28 mouse cellular contexts compared by ENCODE assay signal in genomic region chr17:36851627-36852026, GRCm38 (mm10). TPM values are rescaled to one million over a fixed set of nuclear protein-coding genes. Genes with fewer than 3 reads are reported as not detected.
DNase-seq lines count a peak whose midpoint lies in the region; ATAC-seq and TF ChIP-seq lines count a peak whose summit lies in the region.
"Had no signal": no experiment of that assay in that cellular context is flagged by ENCODE, and none has a peak within 500 bp of the region (broad histone marks: within the 10 kb centered on the region; RNA-seq: fewer than 3 reads in every experiment).

No protein-coding gene starts in this region.

- H3K27ac ChIP-seq in heart, embryonic 11.5 days (ENCODE audit: low read depth, low read length), result no peak overlapping the region
- no peak overlapping the region for H3K27ac ChIP-seq in stomach, embryonic 14.5 days (ENCODE audit: low read length)
- no peak overlapping the region for H3K27ac ChIP-seq in stomach, postnatal 0 days (replicated peaks)
- no peak overlapping the region for H3K27ac ChIP-seq in liver, postnatal 0 days (ENCODE audit: low read depth)
- H3K27ac ChIP-seq: embryonic facial prominence, embryonic 12.5 days; forebrain, embryonic 12.5 days; gastrocnemius, adult 2 months; hindbrain, embryonic 13.5 days had no signal

- H3K4me1 ChIP-seq in heart, embryonic 11.5 days (ENCODE audit: control insufficient read depth, insufficient read depth, low read length), result peaks cover 6% of the 10 kb centered on the region
- no peaks in the 10 kb centered on the region for H3K4me1 ChIP-seq in stomach, embryonic 14.5 days (ENCODE audit: control insufficient read depth, insufficient read depth, low read length)
- H3K4me1 ChIP-seq in stomach, postnatal 0 days (replicated peaks; ENCODE audit: control insufficient read depth, insufficient read depth), result no peaks in the 10 kb centered on the region
- peaks cover 6% of the 10 kb centered on the region; the same call in 1 of the 2 replicates for H3K4me1 ChIP-seq in liver, postnatal 0 days (ENCODE audit: insufficient read depth)
- H3K4me1 ChIP-seq: embryonic facial prominence, embryonic 12.5 days; forebrain, embryonic 12.5 days; hindbrain, embryonic 13.5 days had no signal

- no peaks in the 10 kb centered on the region for H3K27me3 ChIP-seq in heart, embryonic 11.5 days (ENCODE audit: control insufficient read depth, insufficient read depth, low read length)
- H3K27me3 ChIP-seq in stomach, embryonic 14.5 days (ENCODE audit: control insufficient read depth, insufficient read depth, low read length), result no peaks in the 10 kb centered on the region
- H3K27me3 ChIP-seq in stomach, postnatal 0 days (ENCODE audit: control insufficient read depth, insufficient read depth, low read length), result no peaks in the 10 kb centered on the region
- no peaks in the 10 kb centered on the region for H3K27me3 ChIP-seq in liver, postnatal 0 days (ENCODE audit: insufficient read depth, low read length)
- H3K27me3 ChIP-seq: embryonic facial prominence, embryonic 12.5 days; forebrain, embryonic 12.5 days; hindbrain, embryonic 13.5 days had no signal

- H3K9ac ChIP-seq in heart, embryonic 11.5 days (ENCODE audit: low read depth, low read length), result no peak overlapping the region
- no peak overlapping the region for H3K9ac ChIP-seq in stomach, embryonic 14.5 days (replicated peaks; ENCODE audit: low read depth, low read length)
- no peak overlapping the region for H3K9ac ChIP-seq in stomach, postnatal 0 days (ENCODE audit: low read length)
- no peak overlapping the region for H3K9ac ChIP-seq in liver, postnatal 0 days (replicated peaks)
- H3K9ac ChIP-seq: embryonic facial prominence, embryonic 12.5 days; forebrain, embryonic 12.5 days; hindbrain, embryonic 13.5 days had no signal

- no peak for TF ChIP-seq CTCF in stomach, postnatal 0 days (IDR thresholded peaks at IDR 0.05; ENCODE audit: low read depth)
- TF ChIP-seq CTCF in liver, postnatal 0 days (IDR thresholded peaks at IDR 0.05; ENCODE audit: low read depth), result no peak

- TF ChIP-seq EP300 in stomach, postnatal 0 days (optimal IDR thresholded peaks at IDR 0.05), result no peak
- TF ChIP-seq EP300 in liver, postnatal 0 days (IDR thresholded peaks at IDR 0.05; ENCODE audit: low read depth), result no peak

- intact Hi-C loops in heart, postnatal 14 days (cut with DNase I), result no loop called here

- no peak overlapping the region for H3K4me2 ChIP-seq in heart, embryonic 11.5 days
- no peak overlapping the region for H3K4me2 ChIP-seq in stomach, embryonic 14.5 days (replicated peaks; ENCODE audit: low read depth, low read length)
- no peak overlapping the region for H3K4me2 ChIP-seq in stomach, postnatal 0 days (replicated peaks; ENCODE audit: low read depth)
- no peak overlapping the region for H3K4me2 ChIP-seq in liver, postnatal 0 days (ENCODE audit: low read depth, low read length)
- H3K4me2 ChIP-seq: embryonic facial prominence, embryonic 12.5 days; forebrain, embryonic 12.5 days; hindbrain, embryonic 13.5 days had no signal

- ATAC-seq in heart, embryonic 11.5 days (replicated peaks; ENCODE audit: insufficient number of reproducible peaks, low FRiP score, low TSS enrichment), result no peak
- 0 out of 2 replicates have a peak, but pooled peaks have one; percentile 44 for ATAC-seq in stomach, embryonic 14.5 days (ENCODE audit: insufficient number of reproducible peaks, insufficient read depth, low FRiP score, low read depth)
- ATAC-seq in stomach, postnatal 0 days (ENCODE audit: low FRiP score, low TSS enrichment), result no peak
- 0 out of 2 replicates have a peak, but pooled peaks have one; percentile 19 for ATAC-seq in liver, postnatal 0 days
- ATAC-seq: CD4-positive, CD25-positive, alpha-beta regulatory T cell, adult 4 months; forebrain, embryonic 16.5 days had no signal

- H3K36me3 ChIP-seq in heart, embryonic 11.5 days (ENCODE audit: control insufficient read depth, insufficient read depth, low read length), result peaks cover 27% of the 10 kb centered on the region
- H3K36me3 ChIP-seq in stomach, embryonic 14.5 days (ENCODE audit: control insufficient read depth, insufficient read depth, low read length), result peaks cover 20% of the 10 kb centered on the region
- H3K36me3 ChIP-seq in stomach, postnatal 0 days (ENCODE audit: control insufficient read depth, insufficient read depth, low read length), result peaks cover 26% of the 10 kb centered on the region
- H3K36me3 ChIP-seq in liver, postnatal 0 days (replicated peaks; ENCODE audit: insufficient read depth, low read length), result peaks cover 25% of the 10 kb centered on the region

- WGBS in heart, embryonic 11.5 days (ENCODE audit: insufficient replicate concordance), result 44% methylated on average over 5 of the region's 5 CpGs
- WGBS in stomach, embryonic 14.5 days, result 75% methylated on average over 5 of the region's 5 CpGs
- 62% methylated on average over 5 of the region's 5 CpGs for WGBS in stomach, postnatal 0 days
- WGBS in liver, postnatal 0 days (ENCODE audit: insufficient replicate concordance), result 50% methylated on average over 5 of the region's 5 CpGs

- H3K9me3 ChIP-seq in heart, embryonic 11.5 days (replicated peaks; ENCODE audit: control insufficient read depth, low read length), result no peaks in the 10 kb centered on the region
- H3K9me3 ChIP-seq in stomach, embryonic 14.5 days (ENCODE audit: control insufficient read depth, low read depth, low read length), result no peaks in the 10 kb centered on the region
- no peaks in the 10 kb centered on the region for H3K9me3 ChIP-seq in stomach, postnatal 0 days (ENCODE audit: control insufficient read depth, low read length)
- no peaks in the 10 kb centered on the region for H3K9me3 ChIP-seq in liver, postnatal 0 days (ENCODE audit: low read length)
- H3K9me3 ChIP-seq: embryonic facial prominence, embryonic 12.5 days; forebrain, embryonic 12.5 days; G1E; hindbrain, embryonic 13.5 days had no signal

- no peak overlapping the region for H3K4me3 ChIP-seq in heart, embryonic 11.5 days (ENCODE audit: low read depth, low read length)
- H3K4me3 ChIP-seq in stomach, embryonic 14.5 days (ENCODE audit: low read depth, low read length), result no peak overlapping the region
- H3K4me3 ChIP-seq in stomach, postnatal 0 days (ENCODE audit: low read depth, low read length), result no peak overlapping the region
- no peak overlapping the region for H3K4me3 ChIP-seq in liver, postnatal 0 days (ENCODE audit: low read depth, low read length)
- H3K4me3 ChIP-seq: embryonic facial prominence, embryonic 12.5 days; forebrain, embryonic 12.5 days; gastrocnemius, adult 2 months; hindbrain, embryonic 13.5 days had no signal

- peak; percentile 77 for DNase-seq in heart, adult 11 months
- no peak for DNase-seq in stomach, postnatal 0 days (ENCODE audit: low spot score)
- DNase-seq in liver, postnatal 0 days, result no peak
- no peak for DNase-seq in MN1 (ENCODE audit: low spot score)
- DNase-seq in heart, postnatal 14 days, result no peak
- DNase-seq: adrenal gland, postnatal 10 days; B cell, adult 2 months; cerebellum, adult 11 months; cerebellum, adult 8-10 months; cerebellum, postnatal 25 days; gastrocnemius, adult 2 months; gastrocnemius, postnatal 25 days; heart, postnatal 10 days had no signal

RNA-seq across cellular contexts. Expression of gene Trim26, which starts 14.7 kb away (rescaled TPM):
- polyA plus RNA-seq in heart, embryonic 11.5 days (2014; fragmentation: Nextera tagmentation; extraction: Ambion mirVana), result 21.4 and 21.9 TPM in 2 replicates
- polyA plus RNA-seq in stomach, embryonic 14.5 days (2014; fragmentation: Nextera tagmentation; extraction: Ambion mirVana), result 38.0 and 42.7 TPM in 2 replicates
- polyA plus RNA-seq in stomach, postnatal 0 days (2015; fragmentation: Nextera tagmentation; extraction: Ambion mirVana), result 22.9 and 24.0 TPM in 2 replicates
- polyA plus RNA-seq in liver, postnatal 0 days (2015; fragmentation: Nextera tagmentation; extraction: Ambion mirVana), result 16.8 and 19.1 TPM in 2 replicates
- total RNA-seq in heart, postnatal 14 days (2021), result 10 to 100 TPM; 20.6 to 23.4 TPM

RNA-seq across cellular contexts. Expression of gene Trim15, which starts 15.4 kb away (rescaled TPM):
- 0.31 and 0.39 TPM in 2 replicates for polyA plus RNA-seq in heart, embryonic 11.5 days (2014; fragmentation: Nextera tagmentation; extraction: Ambion mirVana)
- polyA plus RNA-seq in stomach, embryonic 14.5 days (2014; fragmentation: Nextera tagmentation; extraction: Ambion mirVana), result 0.13 and 0.74 TPM in 2 replicates
- 2.0 and 2.1 TPM in 2 replicates for polyA plus RNA-seq in stomach, postnatal 0 days (2015; fragmentation: Nextera tagmentation; extraction: Ambion mirVana)
- polyA plus RNA-seq in liver, postnatal 0 days (2015; fragmentation: Nextera tagmentation; extraction: Ambion mirVana), result 0.12 TPM in 1 of 2 replicates, not detected in the other
- total RNA-seq in heart, postnatal 14 days (2021), result not detected
- total RNA-seq: adrenal gland, postnatal 10 days; adrenal gland, postnatal 4 days; gastrocnemius, adult 2 months; gastrocnemius, postnatal 25 days; granulocyte monocyte progenitor cell, adult 5-6 weeks; heart, postnatal 10 days; hematopoietic stem cell, adult 5-6 weeks had no signal
- polyA plus RNA-seq: cortical plate, adult 2 months; G1E; heart, embryonic 14.5 days had no signal

RNA-seq across cellular contexts. Expression of gene Trim10, which starts 17.7 kb away (rescaled TPM):
- 28.7 and 32.3 TPM in 2 replicates for polyA plus RNA-seq in heart, embryonic 11.5 days (2014; fragmentation: Nextera tagmentation; extraction: Ambion mirVana)
- 1.5 and 2.0 TPM in 2 replicates for polyA plus RNA-seq in stomach, embryonic 14.5 days (2014; fragmentation: Nextera tagmentation; extraction: Ambion mirVana)
- polyA plus RNA-seq in stomach, postnatal 0 days (2015; fragmentation: Nextera tagmentation; extraction: Ambion mirVana), result 0.28 and 0.32 TPM in 2 replicates
- polyA plus RNA-seq in liver, postnatal 0 days (2015; fragmentation: Nextera tagmentation; extraction: Ambion mirVana), result 85.7 and 86.7 TPM in 2 replicates
- total RNA-seq in heart, postnatal 14 days (2021), result 1 to 10 TPM; 2.0 to 2.5 TPM
- total RNA-seq: gastrocnemius, adult 2 months; granulocyte monocyte progenitor cell, adult 5-6 weeks had no signal
- polyA plus RNA-seq: cortical plate, adult 2 months had no signal

RNA-seq across cellular contexts. Expression of gene Trim40, which starts 38.3 kb away (rescaled TPM):
- not detected in 2 replicates for polyA plus RNA-seq in heart, embryonic 11.5 days (2014; fragmentation: Nextera tagmentation; extraction: Ambion mirVana)
- not detected in 2 replicates for polyA plus RNA-seq in stomach, embryonic 14.5 days (2014; fragmentation: Nextera tagmentation; extraction: Ambion mirVana)
- polyA plus RNA-seq in stomach, postnatal 0 days (2015; fragmentation: Nextera tagmentation; extraction: Ambion mirVana), result 0.80 and 1.0 TPM in 2 replicates
- polyA plus RNA-seq in liver, postnatal 0 days (2015; fragmentation: Nextera tagmentation; extraction: Ambion mirVana), result not detected in 2 replicates
- total RNA-seq in heart, postnatal 14 days (2021), result not detected
- total RNA-seq: adrenal gland, postnatal 10 days; G1E; gastrocnemius, adult 2 months; gastrocnemius, postnatal 25 days; granulocyte monocyte progenitor cell, adult 5-6 weeks; heart, postnatal 10 days; hematopoietic stem cell, adult 5-6 weeks had no signal
- polyA plus RNA-seq: brain, embryonic 14.5 days; CD4-positive, CD25-positive, alpha-beta regulatory T cell, adult 4 months; embryonic facial prominence, embryonic 12.5 days; forebrain, embryonic 12.5 days; forebrain, embryonic 16.5 days; G1E; heart, embryonic 14.5 days; hindbrain, embryonic 13.5 days had no signal

RNA-seq across cellular contexts. Expression of gene H2-M10.6, which starts 39.7 kb away (rescaled TPM):
- not detected in 2 replicates for polyA plus RNA-seq in heart, embryonic 11.5 days (2014; fragmentation: Nextera tagmentation; extraction: Ambion mirVana)
- not detected in 2 replicates for polyA plus RNA-seq in stomach, embryonic 14.5 days (2014; fragmentation: Nextera tagmentation; extraction: Ambion mirVana)
- not detected in 2 replicates for polyA plus RNA-seq in stomach, postnatal 0 days (2015; fragmentation: Nextera tagmentation; extraction: Ambion mirVana)
- polyA plus RNA-seq in liver, postnatal 0 days (2015; fragmentation: Nextera tagmentation; extraction: Ambion mirVana), result not detected in 2 replicates
- total RNA-seq in heart, postnatal 14 days (2021), result not detected
- total RNA-seq: adrenal gland, postnatal 10 days; adrenal gland, postnatal 4 days; G1E; gastrocnemius, adult 2 months; gastrocnemius, postnatal 25 days; granulocyte monocyte progenitor cell, adult 5-6 weeks; heart, postnatal 10 days; hematopoietic stem cell, adult 5-6 weeks had no signal
- polyA plus RNA-seq: brain, embryonic 14.5 days; CD4-positive, CD25-positive, alpha-beta regulatory T cell, adult 4 months; cortical plate, adult 2 months; embryonic facial prominence, embryonic 12.5 days; forebrain, embryonic 12.5 days; forebrain, embryonic 16.5 days; frontal cortex, adult 2 months; G1E; heart, embryonic 14.5 days; hindbrain, embryonic 13.5 days had no signal

Comparison
In these comparisons a context has a peak if more than half of its experiments do, and no peak if none do; other contexts are left out.
1. ATAC-seq: peak in stomach, embryonic 14.5 days (single experiment) and liver, postnatal 0 days (single experiment); none in heart, embryonic 11.5 days (single experiment) and stomach, postnatal 0 days (single experiment).